Mouse (Mus musculus): ENCODE data around the gene Olfr1158. TPM values are rescaled to one million over a fixed set of nuclear protein-coding genes. Genes with fewer than 3 reads are reported as not detected.
"Not testable (repeated sequence)": the region's sequence is repeated elsewhere in the genome, so short reads cannot be mapped to it uniquely, and the experiment has no call there.

Olfr1158 gene
- not detected in 2 replicates for polyA plus RNA-seq (2015; fragmentation: Nextera tagmentation; extraction: Ambion mirVana)

GRCm38 (mm10) chr2:87989813-87990212 lies at the start of gene Olfr1158:
TSS of gene Olfr1158 (plus strand) at chr2:87990113.
- H3K27ac ChIP-seq (ENCODE audit: low read length): no peak within 1 kb of the TSS
- H3K4me3 ChIP-seq (ENCODE audit: low read length): no peak within 1 kb of the TSS
- no peaks in the 10 kb centered on the region for H3K9me3 ChIP-seq (replicated peaks; ENCODE audit: control insufficient read depth, low read length)
- no peaks in the 10 kb centered on the region for H3K36me3 ChIP-seq (ENCODE audit: control insufficient read depth, insufficient read depth)
- H3K4me1 ChIP-seq (ENCODE audit: control insufficient read depth, insufficient read depth, low read length): no peaks in the 10 kb centered on the region
- H3K9ac ChIP-seq (ENCODE audit: low read length): no peak within 1 kb of the TSS
- H3K27me3 ChIP-seq (ENCODE audit: control insufficient read depth, insufficient read depth, low read length): no peaks in the 10 kb centered on the region
- no peak within 1 kb of the TSS for H3K4me2 ChIP-seq (ENCODE audit: low read depth, low read length)
- ATAC-seq (replicated peaks; ENCODE audit: extremely low read depth, insufficient read depth, low FRiP score): no peak

DNA sequence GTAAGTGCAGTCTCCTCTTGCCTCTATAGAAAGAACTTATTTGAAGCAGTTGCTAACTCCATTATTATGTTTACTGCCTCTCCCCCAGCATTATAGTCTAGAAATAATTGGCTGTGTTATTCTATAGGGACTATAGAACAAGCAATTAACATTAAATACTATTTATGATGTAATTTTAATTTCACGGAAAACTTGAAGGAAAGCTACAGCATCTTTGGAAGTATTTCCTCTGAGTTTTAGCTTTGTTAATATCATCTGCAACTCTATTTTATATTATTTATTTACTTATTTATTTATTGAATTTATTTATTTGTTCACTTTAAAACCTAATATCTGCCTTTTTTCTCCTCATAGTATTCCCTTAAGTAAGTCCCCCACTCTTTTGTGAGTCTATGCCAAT lies 44.9 kb upstream of the Olfr1158 start, which contains the start of gene Olfr1155:
Olfr1155 (minus strand) TSS at position 101 of the 400 bp plus-strand sequence.
- Histone ChIP-seq H3K9ac (ENCODE audit: low read length) (no peak within 1 kb of the TSS), H3K4me3 (ENCODE audit: low read length) (no peak within 1 kb of the TSS), H3K36me3 (ENCODE audit: control insufficient read depth, insufficient read depth) (no peaks in the 10 kb centered on the region), H3K9me3 (replicated peaks; ENCODE audit: control insufficient read depth, low read length) (no peaks in the 10 kb centered on the region; the same call in 1 of the 2 replicates), H3K4me1 (ENCODE audit: control insufficient read depth, insufficient read depth, low read length) (no peaks in the 10 kb centered on the region), H3K4me2 (ENCODE audit: low read depth, low read length) (no peak within 1 kb of the TSS), H3K27me3 (ENCODE audit: control insufficient read depth, insufficient read depth, low read length) (no peaks in the 10 kb centered on the region), H3K27ac (ENCODE audit: low read length) (no peak within 1 kb of the TSS)
- ATAC-seq (replicated peaks; ENCODE audit: extremely low read depth, insufficient read depth, low FRiP score): no peak
- 93% methylated on average over 1 of the region's 1 CpGs for WGBS

DNA sequence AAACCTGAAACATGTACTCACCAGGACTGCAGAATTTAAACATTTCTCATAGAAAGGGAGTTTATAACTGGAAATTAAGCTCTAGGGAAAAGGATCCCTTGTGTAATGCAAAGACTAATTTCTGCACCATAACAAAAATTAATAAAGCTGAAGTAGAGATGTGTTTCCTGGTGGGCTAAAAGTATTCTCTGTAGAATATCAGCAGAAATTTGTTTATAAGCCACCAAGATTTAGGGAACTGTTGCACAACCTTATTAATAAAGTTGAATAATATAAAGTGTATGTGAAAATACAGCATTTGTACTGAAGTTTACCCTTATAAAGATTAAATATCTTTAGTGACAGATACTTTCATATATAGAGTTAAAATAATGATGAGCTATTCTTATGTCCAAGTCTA lies 36.9 kb upstream of the Olfr1158 start, which contains the start of gene Olfr1156:
Olfr1156 (minus strand) TSS at position 101 of the 400 bp plus-strand sequence.
- no peak within 1 kb of the TSS for H3K4me2 ChIP-seq (ENCODE audit: low read depth, low read length)
- H3K9ac ChIP-seq (ENCODE audit: low read length): no peak within 1 kb of the TSS
- H3K36me3 ChIP-seq (ENCODE audit: control insufficient read depth, insufficient read depth): no peaks in the 10 kb centered on the region
- no peak for ATAC-seq (replicated peaks; ENCODE audit: extremely low read depth, insufficient read depth, low FRiP score)
- H3K9me3 ChIP-seq (replicated peaks; ENCODE audit: control insufficient read depth, low read length): no peaks in the 10 kb centered on the region
- no peak within 1 kb of the TSS for H3K27ac ChIP-seq (ENCODE audit: low read length)
- no peak within 1 kb of the TSS for H3K4me3 ChIP-seq (ENCODE audit: low read length)
- H3K4me1 ChIP-seq (ENCODE audit: control insufficient read depth, insufficient read depth, low read length): no peaks in the 10 kb centered on the region
- no peaks in the 10 kb centered on the region for H3K27me3 ChIP-seq (ENCODE audit: control insufficient read depth, insufficient read depth, low read length)

- Histone ChIP-seq H3K27ac (ENCODE audit: low read length) (no peak within 1 kb of the TSS), H3K9me3 (replicated peaks; ENCODE audit: control insufficient read depth, low read length) (no peaks in the 10 kb centered on the region), H3K4me2 (ENCODE audit: low read depth, low read length) (no peak within 1 kb of the TSS), H3K36me3 (ENCODE audit: control insufficient read depth, insufficient read depth) (no peaks in the 10 kb centered on the region), H3K4me3 (ENCODE audit: low read length) (no peak within 1 kb of the TSS), H3K4me1 (ENCODE audit: control insufficient read depth, insufficient read depth, low read length) (no peaks in the 10 kb centered on the region), H3K9ac (ENCODE audit: low read length) (no peak within 1 kb of the TSS), H3K27me3 (ENCODE audit: control insufficient read depth, insufficient read depth, low read length) (no peaks in the 10 kb centered on the region)
- no peak for ATAC-seq (replicated peaks; ENCODE audit: extremely low read depth, insufficient read depth, low FRiP score)
- WGBS: 91% methylated on average over 4 of the region's 4 CpGs
Observed at GRCm38 (mm10) chr2:87968199-87968598, 21.7 kb upstream of the Olfr1158 start, which contains the start of gene Olfr1157. TSS of gene Olfr1157 (minus strand) at chr2:87968299.

DNA sequence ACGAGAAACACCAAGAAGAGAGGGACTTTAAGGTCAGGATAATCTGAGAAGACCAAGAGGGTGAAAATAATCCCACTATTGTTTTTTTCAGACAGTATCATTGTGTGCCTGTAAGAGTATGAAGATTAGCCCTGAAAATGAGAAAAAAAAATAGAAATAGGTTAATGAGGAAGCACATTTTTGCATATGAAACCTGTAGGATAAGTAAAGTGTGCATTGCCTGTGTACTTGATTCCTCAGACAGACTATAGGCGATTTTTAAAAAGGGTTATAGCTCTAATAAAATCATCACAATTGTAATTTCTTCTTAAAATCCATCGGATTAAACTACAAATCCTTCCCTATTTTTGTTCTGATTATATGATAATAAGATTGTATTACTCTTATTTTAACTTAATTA lies 15.3 kb upstream of the Olfr1158 start, which contains the start of gene Olfr74:
Olfr74 (minus strand) TSS at position 101 of the 400 bp plus-strand sequence.
- Histone ChIP-seq H3K9me3 (replicated peaks; ENCODE audit: control insufficient read depth, low read length) (no peaks in the 10 kb centered on the region), H3K4me2 (ENCODE audit: low read depth, low read length) (no peak within 1 kb of the TSS), H3K27me3 (ENCODE audit: control insufficient read depth, insufficient read depth, low read length) (no peaks in the 10 kb centered on the region), H3K4me1 (ENCODE audit: control insufficient read depth, insufficient read depth, low read length) (no peaks in the 10 kb centered on the region), H3K4me3 (ENCODE audit: low read length) (no peak within 1 kb of the TSS), H3K27ac (ENCODE audit: low read length) (no peak within 1 kb of the TSS), H3K9ac (ENCODE audit: low read length) (no peak within 1 kb of the TSS), H3K36me3 (ENCODE audit: control insufficient read depth, insufficient read depth) (no peaks in the 10 kb centered on the region)
- 63% methylated on average over 3 of the region's 3 CpGs for WGBS
- no peak for ATAC-seq (replicated peaks; ENCODE audit: extremely low read depth, insufficient read depth, low FRiP score)

GRCm38 (mm10) chr2:88007515-88008318 lies 17.8 kb downstream of the Olfr1158 start, which contains the start of gene Olfr1160:
TSS of gene Olfr1160 (minus strand) at chr2:88008268.
- H3K9me3 ChIP-seq (replicated peaks; ENCODE audit: control insufficient read depth, low read length): no peaks in the 10 kb centered on the region

GRCm38 (mm10) chr2:88022474-88022873 lies 32.6 kb downstream of the Olfr1158 start, which contains the start of gene Olfr1161:
TSS of gene Olfr1161 (plus strand) at chr2:88022774.
- H3K4me1 ChIP-seq (ENCODE audit: control insufficient read depth, insufficient read depth, low read length); H3K4me2 ChIP-seq (ENCODE audit: low read depth, low read length); ATAC-seq (replicated peaks; ENCODE audit: extremely low read depth, insufficient read depth, low FRiP score); H3K36me3 ChIP-seq (ENCODE audit: control insufficient read depth, insufficient read depth); H3K9me3 ChIP-seq (replicated peaks; ENCODE audit: control insufficient read depth, low read length); H3K27me3 ChIP-seq (ENCODE audit: control insufficient read depth, insufficient read depth, low read length); H3K4me3 ChIP-seq (ENCODE audit: low read length); H3K9ac ChIP-seq (ENCODE audit: low read length); H3K27ac ChIP-seq (ENCODE audit: low read length): not testable (repeated sequence)
- WGBS: 61% methylated on average over 1 of the region's 1 CpGs

More at GRCm38 (mm10) chr2:88007515-88008318, 17.8 kb downstream of the Olfr1158 start, which contains the start of gene Olfr1160:
- no peak within 1 kb of the TSS for H3K4me2 ChIP-seq (ENCODE audit: low read depth, low read length)
- no peaks in the 10 kb centered on the region for H3K27me3 ChIP-seq (ENCODE audit: control insufficient read depth, insufficient read depth, low read length)
- no peak within 1 kb of the TSS for H3K27ac ChIP-seq (ENCODE audit: low read length)
- no peak within 1 kb of the TSS for H3K4me3 ChIP-seq (ENCODE audit: low read length)
- H3K36me3 ChIP-seq (ENCODE audit: control insufficient read depth, insufficient read depth): no peaks in the 10 kb centered on the region
- H3K9ac ChIP-seq (ENCODE audit: low read length): no peak within 1 kb of the TSS
- no peaks in the 10 kb centered on the region for H3K4me1 ChIP-seq (ENCODE audit: control insufficient read depth, insufficient read depth, low read length)
- ATAC-seq (replicated peaks; ENCODE audit: extremely low read depth, insufficient read depth, low FRiP score): no peak

GRCm38 (mm10) chr2:88037599-88037998 lies 47.7 kb downstream of the Olfr1158 start, which contains the start of gene Olfr73:
TSS of gene Olfr73 (minus strand) at chr2:88037699.
- H3K9ac ChIP-seq (ENCODE audit: low read length): no peak within 1 kb of the TSS
- no peak within 1 kb of the TSS for H3K4me2 ChIP-seq (ENCODE audit: low read depth, low read length)
- no peak for ATAC-seq (replicated peaks; ENCODE audit: extremely low read depth, insufficient read depth, low FRiP score)
- H3K9me3 ChIP-seq (replicated peaks; ENCODE audit: control insufficient read depth, low read length): no peaks in the 10 kb centered on the region
- H3K27me3 ChIP-seq (ENCODE audit: control insufficient read depth, insufficient read depth, low read length): no peaks in the 10 kb centered on the region
- no peak within 1 kb of the TSS for H3K4me3 ChIP-seq (ENCODE audit: low read length)
- H3K36me3 ChIP-seq (ENCODE audit: control insufficient read depth, insufficient read depth): no peaks in the 10 kb centered on the region
- no peaks in the 10 kb centered on the region for H3K4me1 ChIP-seq (ENCODE audit: control insufficient read depth, insufficient read depth, low read length)
- no peak within 1 kb of the TSS for H3K27ac ChIP-seq (ENCODE audit: low read length)

Measured in heart, embryonic 16.5 days (tissue).